Mouse (Mus musculus): ENCODE data around the gene Nectin1.

- TF ChIP-seq CTCF (conservative IDR thresholded peaks at IDR 0.05 in 1 of 2, IDR thresholded peaks at IDR 0.05 in 1 of 2; ENCODE audit: low read depth in 2 of 2, low read length in 2 of 2) = no peak
- peak; percentile 63 for TF ChIP-seq EP300 (IDR thresholded peaks at IDR 0.05; ENCODE audit: low read length)
- TF ChIP-seq BHLHE40 (IDR thresholded peaks at IDR 0.05; ENCODE audit: low read depth, low read length) = no peak
- TF ChIP-seq MYC (IDR thresholded peaks at IDR 0.05; ENCODE audit: low read depth, low read length) = no peak
- TF ChIP-seq POLR2A (IDR thresholded peaks at IDR 0.05; ENCODE audit: low read depth, low read length) = no peak
- TF ChIP-seq UBTF (IDR thresholded peaks at IDR 0.05; ENCODE audit: low read depth, low read length) = no peak
- no peak for TF ChIP-seq RCOR1 (conservative IDR thresholded peaks at IDR 0.05; ENCODE audit: low read depth, low read length)
- TF ChIP-seq MAX (IDR thresholded peaks at IDR 0.05; ENCODE audit: low read length) = no peak
- TF ChIP-seq MAZ (IDR thresholded peaks at IDR 0.05; ENCODE audit: low read depth, low read length) = no peak
- no peak for TF ChIP-seq MAFK (IDR thresholded peaks at IDR 0.05; ENCODE audit: insufficient replicate concordance, low read length)
- no peak for TF ChIP-seq ELF1 (IDR thresholded peaks at IDR 0.05; ENCODE audit: low read depth, low read length)
- TF ChIP-seq TCF12 (IDR thresholded peaks at IDR 0.05; ENCODE audit: low read depth, low read length) = no peak
- no peak for TF ChIP-seq SMC3 (IDR thresholded peaks at IDR 0.05; ENCODE audit: low read depth, low read length)
- no peak for TF ChIP-seq USF2 (conservative IDR thresholded peaks at IDR 0.05; ENCODE audit: low read depth, low read length)
Measured at GRCm38 (mm10) chr9:43741277-43741676, 2.5 kb upstream of the Nectin1 start.
